Mouse (Mus musculus) kidney, adult 2 months (tissue): ENCODE results near the gene Fam234a.
A peak's percentile ranks its signal among the peaks of the same experiment; 100 is the strongest.

Experiments used
- CTCF ChIP-seq: fragments of 200-500 bp; conservative IDR thresholded peaks from 2 replicates; pipeline ENCODE4 v1.5.1; 2011; ENCODE audit warnings: low read depth, mild to moderate bottlenecking, control low read depth, low read length, moderate library complexity, mixed read lengths; ENCODE audit not compliant: insufficient read depth, insufficient read length
- POLR2A ChIP-seq: fragments of 200-500 bp; IDR thresholded peaks from one replicate; pipeline ENCODE4 v1.6.1; 2011; ENCODE audit warnings: low read depth, low read length, control low read depth

- TF ChIP-seq CTCF (no peak), POLR2A (peak; percentile 49)
These were observed 8.7 kb upstream of the Fam234a start, which contains the start of gene Luc7l for GRCm38 (mm10) chr17:26252539-26253251.
